Mouse (Mus musculus) heart, adult 2 months (tissue): Measurements from ENCODE around the gene Zmiz1. TPM values are rescaled to one million over a fixed set of nuclear protein-coding genes. Genes with fewer than 3 reads are reported as not detected.

Experiments
- DNase-seq, 2 experiments: peaks; one replicate each; pipeline ENCODE4 v3.0.0; 2021
- H3K27ac ChIP-seq: fragments of 200-600 bp; 2 replicates; pipeline ENCODE4 v1.8.1; 2022
- H3K27me3 ChIP-seq: fragments of 200-500 bp; 2 replicates; pipeline ENCODE4 v1.6.1; 2012; ENCODE audit warnings: mild to moderate bottlenecking, low read length, inconsistent platforms, mixed read lengths; ENCODE audit not compliant: control insufficient read depth, insufficient read depth
- H3K36me3 ChIP-seq: fragments of 200-500 bp; 2 replicates; pipeline ENCODE4 v1.6.1; 2012; ENCODE audit warnings: low read length, inconsistent platforms; ENCODE audit not compliant: control insufficient read depth, insufficient read depth
- H3K4me1 ChIP-seq: fragments of 200-500 bp; 2 replicates; pipeline ENCODE4 v1.6.1; 2011; ENCODE audit warnings: low read length; ENCODE audit not compliant: control insufficient read depth, insufficient read depth
- H3K4me3 ChIP-seq: fragments of 200-600 bp; 2 replicates; pipeline ENCODE4 v1.8.1; 2022
- H3K79me2 ChIP-seq: fragments of 200-500 bp; replicated peaks from 2 replicates; pipeline ENCODE4 v1.6.1; 2012; ENCODE audit warnings: mild to moderate bottlenecking, inconsistent platforms, low read length, moderate library complexity, mixed read lengths; ENCODE audit not compliant: control insufficient read depth, insufficient read depth
- H3K9ac ChIP-seq: fragments of 200-500 bp; 2 replicates; pipeline ENCODE4 v1.6.1; 2012; ENCODE audit warnings: low read depth, mild to moderate bottlenecking, control low read depth, inconsistent platforms, low read length, mixed read lengths
- CTCF ChIP-seq: fragments of 200-600 bp; IDR thresholded peaks from 2 replicates; pipeline ENCODE4 v1.8.1; 2022; ENCODE audit warnings: antibody characterized with exemption, mild to moderate bottlenecking, moderate library complexity
- EP300 ChIP-seq: fragments of 200-500 bp; IDR thresholded peaks from 2 replicates; pipeline ENCODE4 v1.6.1; 2011; ENCODE audit warnings: low read depth, low read length, control low read depth; ENCODE audit not compliant: insufficient read depth
- POLR2A ChIP-seq: fragments of 200-500 bp; IDR thresholded peaks from 2 replicates; pipeline ENCODE4 v1.6.1; 2011; ENCODE audit warnings: mild to moderate bottlenecking, low read depth, low read length, control low read depth; ENCODE audit not compliant: insufficient read depth
- WGBS: fragments of 180-500 bp; shearing (Covaris S2); methylation state at CpG from one replicate; pipeline ENCODE4 v1.1.7; 2018; 5-methylcytosine and 5-hydroxymethylcytosine counted together
- intact Hi-C: fragments of 180-260 bp; cut with DNase I; formaldehyde crosslinking; loops from one replicate; pipeline ENCODE4 v1.15.1; 2025
- polyA plus RNA-seq: library from polyadenylated mRNA; depleted of rRNA; stranded (reverse); fragments of >200 nt; gene quantifications from 2 replicates; pipeline ENCODE4 v1.2.3, GENCODE M21; 2012
- total RNA-seq, 2 experiments: library from RNA; stranded (reverse); gene quantifications; 2 replicates each; pipeline ENCODE4 v1.2.3; 2021

Zmiz1 gene
- total and polyA plus RNA-seq, 3 experiments: 27.1 to 42.0 (median 40.7) TPM

- TF ChIP-seq POLR2A (no peak), CTCF (no peak), EP300 (no peak)
- H3K27ac ChIP-seq: peak overlapping the region; percentile 26; the same call in 1 of the 2 replicates
- no peaks in the 10 kb centered on the region; the same call in 1 of the 2 replicates for H3K79me2 ChIP-seq
- H3K36me3 ChIP-seq: no peaks in the 10 kb centered on the region
- WGBS: 83% methylated on average over 7 of the region's 7 CpGs
- H3K4me1 ChIP-seq: peaks cover 18% of the 10 kb centered on the region
- no peak overlapping the region for H3K9ac ChIP-seq
- no peaks in the 10 kb centered on the region for H3K27me3 ChIP-seq
- intact Hi-C loops: loop anchor here (10.0 kb wide), 1 partner anchor 504 kb away; no protein-coding TSS in a partner anchor
- DNase-seq: no peak
- no peak overlapping the region for H3K4me3 ChIP-seq
Measured at GRCm38 (mm10) chr14:25549125-25549524, 90.1 kb downstream of the Zmiz1 start.

- intact Hi-C loops: loop anchor here (10.0 kb wide), 1 partner anchor 505 kb away; no protein-coding TSS in a partner anchor
- TF ChIP-seq EP300: no peak
- TF ChIP-seq CTCF: no peak
- TF ChIP-seq POLR2A: no peak
Measured at GRCm38 (mm10) chr14:25549871-25550840, 91.2 kb downstream of the Zmiz1 start.

DNA sequence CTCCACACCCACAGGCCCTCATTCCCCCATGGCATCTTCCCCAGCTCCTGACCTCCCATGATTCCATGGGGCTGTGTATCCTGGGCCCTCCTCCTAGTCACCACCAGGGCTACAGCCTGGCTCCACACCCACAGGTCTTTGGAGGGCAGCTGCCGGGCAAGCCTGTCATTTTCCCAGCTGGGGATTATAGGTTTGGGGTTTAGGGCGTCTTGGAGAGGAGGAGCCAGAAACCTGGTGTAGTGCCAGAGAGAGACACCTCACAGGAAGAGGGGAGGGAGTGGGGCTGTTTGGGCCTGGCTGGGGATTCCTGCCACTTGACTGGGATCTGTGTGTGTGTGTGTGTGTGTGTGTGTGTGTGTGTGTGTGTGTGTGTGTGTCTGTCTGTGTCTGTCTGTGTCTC lies 92.7 kb downstream of the Zmiz1 start:
- Histone ChIP-seq H3K4me3 (no peak overlapping the region), H3K79me2 (no peaks in the 10 kb centered on the region; the same call in 1 of the 2 replicates), H3K36me3 (no peaks in the 10 kb centered on the region), H3K4me1 (peaks cover 21% of the 10 kb centered on the region), H3K9ac (no peak overlapping the region), H3K27ac (no peak overlapping the region), H3K27me3 (no peaks in the 10 kb centered on the region)
- 34% methylated on average over 2 of the region's 2 CpGs for WGBS
- no peak for DNase-seq
- no peak for TF ChIP-seq POLR2A
- TF ChIP-seq EP300: no peak
- no peak for TF ChIP-seq CTCF
- intact Hi-C loops: no loop called here

More at GRCm38 (mm10) chr14:25549871-25550840, 91.2 kb downstream of the Zmiz1 start:
- H3K27ac ChIP-seq: no peak overlapping the region; the same call in 1 of the 2 replicates
- H3K27me3 ChIP-seq: no peaks in the 10 kb centered on the region
- no peaks in the 10 kb centered on the region for H3K36me3 ChIP-seq
- H3K4me3 ChIP-seq: no peak overlapping the region
- no peak overlapping the region for H3K9ac ChIP-seq
- peaks cover 23% of the 10 kb centered on the region for H3K4me1 ChIP-seq
- no peak for DNase-seq
- H3K79me2 ChIP-seq: no peaks in the 10 kb centered on the region; the same call in 1 of the 2 replicates
- WGBS: 76% methylated on average over 10 of the region's 10 CpGs

- intact Hi-C loops: no loop called here
- no peak for TF ChIP-seq POLR2A
- peaks cover 15% of the 10 kb centered on the region for H3K4me1 ChIP-seq
- H3K27me3 ChIP-seq: no peaks in the 10 kb centered on the region
- no peaks in the 10 kb centered on the region; the same call in 1 of the 2 replicates for H3K79me2 ChIP-seq
- WGBS: 68% methylated on average over 2 of the region's 2 CpGs
- H3K27ac ChIP-seq: no peak overlapping the region
- no peak for DNase-seq
- no peak overlapping the region for H3K4me3 ChIP-seq
- H3K36me3 ChIP-seq: no peaks in the 10 kb centered on the region
- no peak overlapping the region for H3K9ac ChIP-seq
Measured at GRCm38 (mm10) chr14:25553382-25553781, 94.4 kb downstream of the Zmiz1 start.

- Histone ChIP-seq H3K4me3 (no peak overlapping the region), H3K79me2 (no peaks in the 10 kb centered on the region; the same call in 1 of the 2 replicates), H3K27me3 (no peaks in the 10 kb centered on the region), H3K4me1 (peaks cover 13% of the 10 kb centered on the region), H3K27ac (no peak overlapping the region), H3K9ac (no peak overlapping the region), H3K36me3 (no peaks in the 10 kb centered on the region)
- WGBS: 38% methylated on average over 8 of the region's 8 CpGs
- TF ChIP-seq CTCF: no peak
- TF ChIP-seq POLR2A: no peak
- TF ChIP-seq EP300: no peak
- DNase-seq: no peak
- intact Hi-C loops: no loop called here
Measured at GRCm38 (mm10) chr14:25554781-25555180, 95.8 kb downstream of the Zmiz1 start.
